ENCODE assay signal across 8 mouse cellular contexts in the genomic region with DNA sequence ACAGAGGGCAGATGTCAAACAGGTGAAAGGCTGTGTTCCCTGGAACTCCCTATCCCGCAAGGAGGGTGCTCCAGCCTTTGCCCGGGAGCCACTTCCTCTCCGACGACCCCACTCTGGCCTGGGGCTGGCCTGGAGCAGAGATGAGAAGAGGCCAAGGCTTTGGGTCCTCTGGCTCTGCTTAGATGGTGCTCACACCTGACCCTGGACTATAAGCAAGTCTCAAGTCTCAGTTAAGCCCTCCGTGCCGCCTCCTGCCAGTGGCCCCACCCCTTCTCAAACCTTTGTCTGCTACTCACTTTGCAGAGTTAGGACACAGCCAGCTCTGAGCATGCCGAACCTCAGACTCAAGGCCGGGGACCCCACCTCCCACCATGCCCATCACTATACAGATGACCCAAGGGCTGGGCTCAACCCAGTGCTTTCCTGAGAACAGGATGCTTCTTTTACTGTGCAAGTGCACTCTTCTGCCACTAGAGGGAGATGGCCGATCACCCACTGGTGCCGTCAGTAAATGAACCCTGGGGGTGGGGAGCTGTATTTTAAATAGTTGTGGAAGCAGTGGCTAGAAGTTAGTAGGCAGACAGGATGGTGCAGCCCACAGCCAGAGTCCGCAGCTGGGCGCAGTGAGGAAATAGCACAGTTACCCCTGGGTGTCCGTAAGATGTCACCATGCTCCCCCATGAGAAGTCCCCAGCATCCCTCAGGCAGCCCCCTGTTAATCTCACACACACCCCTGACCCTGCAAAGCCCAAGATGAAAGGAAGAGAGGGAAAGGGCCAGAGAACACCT. TPM values are rescaled to one million over a fixed set of nuclear protein-coding genes. Genes with fewer than 3 reads are reported as not detected.
DNase-seq lines count a peak whose midpoint lies in the region; ATAC-seq and TF ChIP-seq lines count a peak whose summit lies in the region.

No protein-coding gene starts in this region.

- no peak overlapping the region for H3K4me2 ChIP-seq in heart, embryonic 11.5 days
- H3K4me2 ChIP-seq in kidney, embryonic 16.5 days (replicated peaks; ENCODE audit: low read depth, low read length), result no peak overlapping the region
- H3K4me2 ChIP-seq in liver, embryonic 14.5 days (ENCODE audit: low read depth), result no peak overlapping the region
- no peak overlapping the region for H3K4me2 ChIP-seq in neural tube, embryonic 12.5 days (replicated peaks)

- H3K36me3 ChIP-seq in heart, embryonic 11.5 days (ENCODE audit: control insufficient read depth, insufficient read depth, low read length), result peaks cover 4% of the 10 kb centered on the region; the same call in 1 of the 2 replicates
- peaks cover 26% of the 10 kb centered on the region for H3K36me3 ChIP-seq in kidney, embryonic 16.5 days (ENCODE audit: insufficient read depth, low read length)
- H3K36me3 ChIP-seq in liver, embryonic 14.5 days (replicated peaks; ENCODE audit: control insufficient read depth, insufficient read depth, low read depth), result no peaks in the 10 kb centered on the region
- H3K36me3 ChIP-seq in neural tube, embryonic 12.5 days, result peaks cover 30% of the 10 kb centered on the region

- no peaks in the 10 kb centered on the region for H3K27me3 ChIP-seq in heart, embryonic 11.5 days (ENCODE audit: control insufficient read depth, insufficient read depth, low read length)
- no peaks in the 10 kb centered on the region for H3K27me3 ChIP-seq in kidney, embryonic 16.5 days (ENCODE audit: insufficient read depth, low read length)
- H3K27me3 ChIP-seq in liver, embryonic 14.5 days (ENCODE audit: control insufficient read depth, insufficient read depth, low read length), result no peaks in the 10 kb centered on the region
- H3K27me3 ChIP-seq in neural tube, embryonic 12.5 days (replicated peaks), result no peaks in the 10 kb centered on the region

- peak; percentile 91 for TF ChIP-seq CTCF in liver, embryonic 14.5 days (IDR thresholded peaks at IDR 0.05; ENCODE audit: low read depth)

- DNase-seq in CD4-positive, CD25-positive, alpha-beta regulatory T cell, adult 2 months (ENCODE audit: low read depth, low spot score), result peak; percentile 70
- peak; percentile 39 for DNase-seq in T-cell, adult 2 months (ENCODE audit: low spot score)
- DNase-seq in embryo, embryonic 11.5 days (ENCODE audit: low read depth, low spot score), result peak; percentile 42
- DNase-seq in liver, embryonic 14.5 days (ENCODE audit: low read depth in 3 of 3, low spot score in 3 of 3), result peak in 1 of 3 experiments; percentile 27
- DNase-seq in ovary, postnatal 10 days (ENCODE audit: low spot score), result no peak

- H3K4me1 ChIP-seq in heart, embryonic 11.5 days (ENCODE audit: control insufficient read depth, insufficient read depth, low read length), result peaks cover 3% of the 10 kb centered on the region; the same call in 1 of the 2 replicates
- no peaks in the 10 kb centered on the region for H3K4me1 ChIP-seq in kidney, embryonic 16.5 days (ENCODE audit: insufficient read depth, low read length)
- H3K4me1 ChIP-seq in liver, embryonic 14.5 days (replicated peaks; ENCODE audit: control insufficient read depth in 2 of 2, insufficient read depth in 2 of 2, low read length in 1 of 2), result no peaks in the 10 kb centered on the region; a peak in 1 of 4 replicates
- peaks cover 6% of the 10 kb centered on the region; the same call in 1 of the 2 replicates for H3K4me1 ChIP-seq in neural tube, embryonic 12.5 days

- TF ChIP-seq EP300 in liver, embryonic 14.5 days (IDR thresholded peaks at IDR 0.05; ENCODE audit: low read depth), result no peak

- H3K27ac ChIP-seq in heart, embryonic 11.5 days (ENCODE audit: low read depth, low read length), result no peak overlapping the region
- no peak overlapping the region for H3K27ac ChIP-seq in kidney, embryonic 16.5 days (ENCODE audit: low read length)
- H3K27ac ChIP-seq in liver, embryonic 14.5 days, result no peak overlapping the region
- no peak overlapping the region for H3K27ac ChIP-seq in neural tube, embryonic 12.5 days

- H3K9me3 ChIP-seq in heart, embryonic 11.5 days (replicated peaks; ENCODE audit: control insufficient read depth, low read length), result no peaks in the 10 kb centered on the region; the same call in 1 of the 2 replicates
- no peaks in the 10 kb centered on the region for H3K9me3 ChIP-seq in kidney, embryonic 16.5 days (ENCODE audit: low read length)
- no peaks in the 10 kb centered on the region for H3K9me3 ChIP-seq in liver, embryonic 14.5 days (ENCODE audit: control insufficient read depth, low read length)
- H3K9me3 ChIP-seq in neural tube, embryonic 12.5 days, result no peaks in the 10 kb centered on the region

- peak; percentile 37; the same call in 1 of the 2 replicates for ATAC-seq in heart, embryonic 11.5 days (replicated peaks; ENCODE audit: insufficient number of reproducible peaks, low FRiP score, low TSS enrichment)
- peak; percentile 73 for ATAC-seq in kidney, embryonic 16.5 days (ENCODE audit: low FRiP score, low TSS enrichment)
- ATAC-seq in liver, embryonic 14.5 days (ENCODE audit: insufficient read depth), result 0 out of 2 replicates have a peak, but pooled peaks have one; percentile 23
- peak; percentile 81 for ATAC-seq in neural tube, embryonic 12.5 days (ENCODE audit: low FRiP score, low read depth)

- 41% methylated on average over 13 of the region's 13 CpGs for WGBS in heart, embryonic 11.5 days (ENCODE audit: insufficient replicate concordance)
- 48% methylated on average over 13 of the region's 13 CpGs for WGBS in kidney, embryonic 16.5 days
- WGBS in liver, embryonic 14.5 days (ENCODE audit: insufficient replicate concordance), result 45% methylated on average over 13 of the region's 13 CpGs
- WGBS in neural tube, embryonic 12.5 days, result 53% methylated on average over 13 of the region's 13 CpGs

- H3K4me3 ChIP-seq in heart, embryonic 11.5 days (ENCODE audit: low read depth, low read length), result no peak overlapping the region
- no peak overlapping the region for H3K4me3 ChIP-seq in kidney, embryonic 16.5 days (ENCODE audit: low read length)
- H3K4me3 ChIP-seq in liver, embryonic 14.5 days (ENCODE audit: insufficient read depth in 1 of 2, low read depth in 2 of 2, low read length in 2 of 2), result no peak overlapping the region
- H3K4me3 ChIP-seq in neural tube, embryonic 12.5 days, result no peak overlapping the region

- H3K9ac ChIP-seq in heart, embryonic 11.5 days (ENCODE audit: low read depth, low read length), result no peak overlapping the region
- no peak overlapping the region for H3K9ac ChIP-seq in kidney, embryonic 16.5 days (replicated peaks; ENCODE audit: low read length)
- no peak overlapping the region for H3K9ac ChIP-seq in liver, embryonic 14.5 days (replicated peaks)
- H3K9ac ChIP-seq in neural tube, embryonic 12.5 days, result no peak overlapping the region

RNA-seq across cellular contexts. Expression of gene Fam243, which starts 7.1 kb away (rescaled TPM):
- polyA plus RNA-seq in heart, embryonic 11.5 days (2014; fragmentation: Nextera tagmentation; extraction: Ambion mirVana), result not detected in 2 replicates
- 0.07 TPM in 1 of 2 replicates, not detected in the other for polyA plus RNA-seq in kidney, embryonic 16.5 days (2015; fragmentation: Nextera tagmentation; extraction: Ambion mirVana)
- polyA plus RNA-seq in liver, embryonic 14.5 days (2012; rRNA removed), result 0.01 and 0.02 TPM in 2 replicates
- polyA plus RNA-seq in liver, embryonic 14.5 days (2014; fragmentation: Nextera tagmentation; extraction: Ambion mirVana), result not detected in 2 replicates
- polyA plus RNA-seq in neural tube, embryonic 12.5 days (2016; fragmentation: Nextera tagmentation; extraction: Ambion mirVana), result not detected in 2 replicates

RNA-seq across cellular contexts. Expression of gene Smim11, which starts 13.1 kb away (rescaled TPM):
- polyA plus RNA-seq in heart, embryonic 11.5 days (2014; fragmentation: Nextera tagmentation; extraction: Ambion mirVana), result 117 and 119 TPM in 2 replicates
- 101 and 110 TPM in 2 replicates for polyA plus RNA-seq in kidney, embryonic 16.5 days (2015; fragmentation: Nextera tagmentation; extraction: Ambion mirVana)
- 15.4 and 24.8 TPM in 2 replicates for polyA plus RNA-seq in liver, embryonic 14.5 days (2012; rRNA removed)
- 53.1 and 58.9 TPM in 2 replicates for polyA plus RNA-seq in liver, embryonic 14.5 days (2014; fragmentation: Nextera tagmentation; extraction: Ambion mirVana)
- 106 and 109 TPM in 2 replicates for polyA plus RNA-seq in neural tube, embryonic 12.5 days (2016; fragmentation: Nextera tagmentation; extraction: Ambion mirVana)

RNA-seq across cellular contexts. Expression of gene Kcne2, which starts 22.0 kb away (rescaled TPM):
- polyA plus RNA-seq in heart, embryonic 11.5 days (2014; fragmentation: Nextera tagmentation; extraction: Ambion mirVana), result 1.8 and 1.9 TPM in 2 replicates
- polyA plus RNA-seq in kidney, embryonic 16.5 days (2015; fragmentation: Nextera tagmentation; extraction: Ambion mirVana), result 0.21 TPM in 1 of 2 replicates, not detected in the other
- polyA plus RNA-seq in liver, embryonic 14.5 days (2012; rRNA removed), result not detected in 2 replicates
- not detected in 2 replicates for polyA plus RNA-seq in liver, embryonic 14.5 days (2014; fragmentation: Nextera tagmentation; extraction: Ambion mirVana)
- 0.28 and 0.33 TPM in 2 replicates for polyA plus RNA-seq in neural tube, embryonic 12.5 days (2016; fragmentation: Nextera tagmentation; extraction: Ambion mirVana)

RNA-seq across cellular contexts. Expression of gene Kcne1, which starts 45.1 kb away (rescaled TPM):
- polyA plus RNA-seq in heart, embryonic 11.5 days (2014; fragmentation: Nextera tagmentation; extraction: Ambion mirVana), result 64.5 TPM in 2 replicates
- polyA plus RNA-seq in kidney, embryonic 16.5 days (2015; fragmentation: Nextera tagmentation; extraction: Ambion mirVana), result 2.8 and 3.7 TPM in 2 replicates
- polyA plus RNA-seq in liver, embryonic 14.5 days (2012; rRNA removed), result not detected in 2 replicates
- not detected in 2 replicates for polyA plus RNA-seq in liver, embryonic 14.5 days (2014; fragmentation: Nextera tagmentation; extraction: Ambion mirVana)
- not detected in 2 replicates for polyA plus RNA-seq in neural tube, embryonic 12.5 days (2016; fragmentation: Nextera tagmentation; extraction: Ambion mirVana)

Comparison
In these comparisons a context has a peak if more than half of its experiments do, and no peak if none do; other contexts are left out.
1. ATAC-seq: peak in every context shown above with its lines; median percentile 81 in neural tube, embryonic 12.5 days; 73 in kidney, embryonic 16.5 days; 37 in heart, embryonic 11.5 days; 23 in liver, embryonic 14.5 days.